Mouse (Mus musculus) kidney, postnatal 0 days (tissue): ENCODE data around the gene Slc12a9. TPM values are rescaled to one million over a fixed set of nuclear protein-coding genes. Genes with fewer than 3 reads are reported as not detected.

ENCODE experiments used
- ATAC-seq: fragments of 200-750 bp; cut with Nextera tagmentation; replicated peaks from 2 replicates; pipeline ENCODE4 v1.8.0; 2017; ENCODE audit warnings: low read depth, moderate number of reproducible peaks, moderate TSS enrichment, moderate library complexity; ENCODE audit not compliant: low FRiP score
- DNase-seq: peaks from one replicate; pipeline ENCODE4 v3.0.0-alpha.2; 2016; ENCODE audit warnings: low spot score
- H3K27ac ChIP-seq: fragments of 300-500 bp; sonication (generic); 2 replicates; pipeline ENCODE4 v1.5.1; 2014; ENCODE audit warnings: mild to moderate bottlenecking
- H3K27me3 ChIP-seq: fragments of 300-500 bp; sonication (generic); 2 replicates; pipeline ENCODE4 v1.6.1; 2014; ENCODE audit warnings: low read length, mixed read lengths; ENCODE audit not compliant: insufficient read depth
- H3K36me3 ChIP-seq: fragments of 300-500 bp; sonication (generic); 2 replicates; pipeline ENCODE4 v1.6.1; 2014; ENCODE audit warnings: low read length, mixed read lengths; ENCODE audit not compliant: insufficient read depth
- H3K4me1 ChIP-seq: fragments of 300-500 bp; sonication (generic); replicated peaks from 2 replicates; pipeline ENCODE4 v1.6.1; 2014; ENCODE audit warnings: antibody characterized with exemption, low read length, mixed read lengths; ENCODE audit not compliant: insufficient read depth
- H3K4me2 ChIP-seq: fragments of 300-500 bp; sonication (generic); 2 replicates; pipeline ENCODE4 v1.6.1; 2014; ENCODE audit warnings: mild to moderate bottlenecking, low read length, moderate library complexity, mixed read lengths
- H3K4me3 ChIP-seq: fragments of 300-500 bp; sonication (generic); replicated peaks from 2 replicates; pipeline ENCODE4 v1.5.1; 2014; ENCODE audit warnings: low read depth, low read length
- H3K9ac ChIP-seq: fragments of 300-500 bp; sonication (generic); 2 replicates; pipeline ENCODE4 v1.6.1; 2014; ENCODE audit warnings: low read depth, low read length
- H3K9me3 ChIP-seq: fragments of 300-500 bp; sonication (generic); replicated peaks from 2 replicates; pipeline ENCODE4 v1.6.1; 2016; ENCODE audit warnings: low read length, inconsistent platforms, mixed read lengths
- CTCF ChIP-seq: IDR thresholded peaks from 2 replicates; pipeline ENCODE4 v1.5.1; 2016; ENCODE audit warnings: antibody characterized with exemption, low read depth, mild to moderate bottlenecking, moderate library complexity
- WGBS: fragments of 180-500 bp; shearing (Covaris S2); extraction: QIAGEN DNeasy Blood & Tissue Kit; methylation state at CpG from one replicate; pipeline ENCODE4 v1.1.7; 2014; 5-methylcytosine and 5-hydroxymethylcytosine counted together
- polyA plus RNA-seq: library from polyadenylated mRNA; unstranded; fragments of >200 nt; fragmentation: Nextera tagmentation; extraction: Ambion mirVana; gene quantifications from 2 replicates; pipeline ENCODE4 v1.2.1, GENCODE M21; 2015

Slc12a9 gene
- polyA plus RNA-seq, 1 experiment from 2014 or later, result 11.8 TPM

GRCm38 (mm10) chr5:137293839-137294743 lies 39.3 kb downstream of the Slc12a9 start, which contains the start of gene Ufsp1:
Gene Ufsp1 (plus strand): TSS chr5:137294629.
- TF ChIP-seq CTCF, result peak; percentile 28; the same call in 1 of the 2 replicates
- peak; percentile 92 for ATAC-seq
- under 1% methylated on average over 52 of the region's 52 CpGs for WGBS

GRCm38 (mm10) chr5:137293282-137293681 lies 40.1 kb downstream of the Slc12a9 start:
- Histone ChIP-seq H3K9me3 (no peaks in the 10 kb centered on the region), H3K4me3 (peak overlapping the region; percentile 48), H3K27me3 (0 out of 2 replicates have a peak, but pooled peaks cover 14% of the 10 kb centered on the region), H3K9ac (peak overlapping the region; percentile 70), H3K4me2 (peak overlapping the region; percentile 93), H3K27ac (peak overlapping the region; percentile 96), H3K4me1 (peaks cover 15% of the 10 kb centered on the region), H3K36me3 (peaks cover 32% of the 10 kb centered on the region)
- 0% methylated on average over 15 of the region's 15 CpGs for WGBS
- DNase-seq, result peak; percentile 78
- ATAC-seq, result peak; percentile 47
- 0 out of 2 replicates have a peak, but pooled peaks have one; percentile 11 for TF ChIP-seq CTCF

More at GRCm38 (mm10) chr5:137293839-137294743, 39.3 kb downstream of the Slc12a9 start, which contains the start of gene Ufsp1:
- peaks cover 40% of the 10 kb centered on the region for H3K36me3 ChIP-seq
- peak; percentile 98 for DNase-seq
- H3K4me1 ChIP-seq, result peaks cover 8% of the 10 kb centered on the region
- H3K9me3 ChIP-seq, result no peaks in the 10 kb centered on the region
- H3K4me2 ChIP-seq, result peak within 1 kb of the TSS; percentile 93
- H3K9ac ChIP-seq, result peak within 1 kb of the TSS; percentile 76
- 0 out of 2 replicates have a peak, but pooled peaks cover 12% of the 10 kb centered on the region for H3K27me3 ChIP-seq
- peak within 1 kb of the TSS; percentile 96 for H3K27ac ChIP-seq
- H3K4me3 ChIP-seq, result peak within 1 kb of the TSS; percentile 48

GRCm38 (mm10) chr5:137291381-137291926 lies 41.9 kb downstream of the Slc12a9 start:
- Histone ChIP-seq H3K4me1 (peaks cover 29% of the 10 kb centered on the region), H3K36me3 (peaks cover 14% of the 10 kb centered on the region), H3K27me3 (peaks cover 25% of the 10 kb centered on the region; the same call in 1 of the 2 replicates), H3K4me3 (no peak overlapping the region), H3K27ac (no peak overlapping the region), H3K9me3 (no peaks in the 10 kb centered on the region), H3K4me2 (no peak overlapping the region), H3K9ac (no peak overlapping the region)
- DNase-seq, result no peak
- TF ChIP-seq CTCF, result no peak
- no peak for ATAC-seq
- 79% methylated on average over 15 of the region's 15 CpGs for WGBS

GRCm38 (mm10) chr5:137290677-137291076 lies 42.7 kb downstream of the Slc12a9 start:
- no peak overlapping the region for H3K27ac ChIP-seq
- ATAC-seq (no peak), DNase-seq (no peak)
- H3K4me3 ChIP-seq, result no peak overlapping the region
- H3K9ac ChIP-seq, result no peak overlapping the region
- peaks cover 6% of the 10 kb centered on the region; the same call in 1 of the 2 replicates for H3K36me3 ChIP-seq
- H3K4me1 ChIP-seq, result peaks cover 29% of the 10 kb centered on the region
- TF ChIP-seq CTCF, result peak; percentile 76
- no peaks in the 10 kb centered on the region for H3K9me3 ChIP-seq
- peaks cover 25% of the 10 kb centered on the region; the same call in 1 of the 2 replicates for H3K27me3 ChIP-seq
- H3K4me2 ChIP-seq, result no peak overlapping the region
- 23% methylated on average over 15 of the region's 15 CpGs for WGBS

GRCm38 (mm10) chr5:137289591-137290365 lies 43.6 kb downstream of the Slc12a9 start:
- DNase-seq (no peak), ATAC-seq (no peak)
- H3K27ac ChIP-seq, result no peak overlapping the region
- H3K4me3 ChIP-seq, result no peak overlapping the region
- TF ChIP-seq CTCF, result no peak
- H3K4me2 ChIP-seq, result peak overlapping the region; percentile 84
- H3K4me1 ChIP-seq, result peaks cover 25% of the 10 kb centered on the region
- H3K9me3 ChIP-seq, result no peaks in the 10 kb centered on the region
- 68% methylated on average over 13 of the region's 13 CpGs for WGBS
- no peak overlapping the region for H3K9ac ChIP-seq
- H3K36me3 ChIP-seq, result no peaks in the 10 kb centered on the region
- peaks cover 25% of the 10 kb centered on the region; the same call in 1 of the 2 replicates for H3K27me3 ChIP-seq
